Mouse (Mus musculus) midbrain, embryonic 15.5 days (tissue): Measurements from ENCODE around the gene Adgrg6. TPM values are rescaled to one million over a fixed set of nuclear protein-coding genes. Genes with fewer than 3 reads are reported as not detected.

Experiments used
- ATAC-seq: fragments of 200-750 bp; cut with Nextera tagmentation; replicated peaks from 2 replicates; pipeline ENCODE4 v1.8.0; 2017; ENCODE audit warnings: moderate TSS enrichment
- H3K27ac ChIP-seq: fragments of 300-500 bp; sonication (generic); 2 replicates; pipeline ENCODE4 v1.5.1; 2015; ENCODE audit warnings: mild to moderate bottlenecking, inconsistent platforms
- H3K27me3 ChIP-seq: fragments of 300-500 bp; sonication (generic); replicated peaks from 2 replicates; pipeline ENCODE4 v1.6.1; 2015; ENCODE audit warnings: inconsistent platforms
- H3K36me3 ChIP-seq: fragments of 300-500 bp; sonication (generic); replicated peaks from 2 replicates; pipeline ENCODE4 v1.6.1; 2015; ENCODE audit warnings: inconsistent platforms
- H3K4me1 ChIP-seq: fragments of 300-500 bp; sonication (generic); 2 replicates; pipeline ENCODE4 v1.6.1; 2015; ENCODE audit warnings: inconsistent platforms
- H3K4me2 ChIP-seq: fragments of 300-500 bp; sonication (generic); 2 replicates; pipeline ENCODE4 v1.6.1; 2015; ENCODE audit warnings: inconsistent platforms, mild to moderate bottlenecking, moderate library complexity
- H3K4me3 ChIP-seq: fragments of 300-500 bp; sonication (generic); 2 replicates; pipeline ENCODE4 v1.5.1; 2015; ENCODE audit warnings: mild to moderate bottlenecking, inconsistent platforms
- H3K9ac ChIP-seq: fragments of 300-500 bp; sonication (generic); 2 replicates; pipeline ENCODE4 v1.6.1; 2015; ENCODE audit warnings: mild to moderate bottlenecking, inconsistent platforms
- H3K9me3 ChIP-seq: fragments of 300-500 bp; sonication (generic); 2 replicates; pipeline ENCODE4 v1.6.1; 2016; ENCODE audit warnings: inconsistent platforms
- WGBS: fragments of 180-500 bp; shearing (Covaris S2); methylation state at CpG from one replicate; pipeline ENCODE4 v1.1.7; 2015; ENCODE audit warnings: mixed read lengths; 5-methylcytosine and 5-hydroxymethylcytosine counted together
- polyA plus RNA-seq: library from polyadenylated mRNA; unstranded; fragments of >200 nt; fragmentation: Nextera tagmentation; extraction: Ambion mirVana; gene quantifications from 2 replicates; pipeline ENCODE4 v1.2.1, GENCODE M21; 2015

Gene Adgrg6
- polyA plus RNA-seq, 1 experiment from 2014 or later = 1.6 TPM

DNA sequence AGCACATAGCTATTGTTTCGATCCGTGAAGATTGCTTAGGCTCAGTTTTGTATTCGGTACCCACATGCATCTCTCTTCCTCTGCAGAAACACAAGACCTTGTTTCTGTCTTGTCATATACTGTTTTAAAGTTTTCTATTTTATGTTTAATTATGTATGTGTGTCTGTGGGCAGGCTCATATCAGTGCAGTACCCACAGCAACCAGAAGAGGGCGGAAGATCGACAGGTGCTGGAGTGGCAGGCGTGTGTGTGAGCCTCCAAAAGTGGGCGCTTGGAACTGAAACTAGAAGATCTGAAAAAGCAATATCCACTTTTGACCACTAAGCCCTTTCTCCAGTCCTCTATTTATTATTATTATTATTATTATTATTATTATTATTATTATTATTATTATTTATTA lies 95.4 kb downstream of the Adgrg6 start:
- Histone ChIP-seq H3K4me3 (no peak overlapping the region), H3K9me3 (no peaks in the 10 kb centered on the region), H3K27ac (no peak overlapping the region), H3K9ac (no peak overlapping the region), H3K36me3 (no peaks in the 10 kb centered on the region), H3K4me1 (no peaks in the 10 kb centered on the region), H3K4me2 (no peak overlapping the region), H3K27me3 (no peaks in the 10 kb centered on the region)
- 78% methylated on average over 7 of the region's 7 CpGs for WGBS
- no peak for ATAC-seq

DNA sequence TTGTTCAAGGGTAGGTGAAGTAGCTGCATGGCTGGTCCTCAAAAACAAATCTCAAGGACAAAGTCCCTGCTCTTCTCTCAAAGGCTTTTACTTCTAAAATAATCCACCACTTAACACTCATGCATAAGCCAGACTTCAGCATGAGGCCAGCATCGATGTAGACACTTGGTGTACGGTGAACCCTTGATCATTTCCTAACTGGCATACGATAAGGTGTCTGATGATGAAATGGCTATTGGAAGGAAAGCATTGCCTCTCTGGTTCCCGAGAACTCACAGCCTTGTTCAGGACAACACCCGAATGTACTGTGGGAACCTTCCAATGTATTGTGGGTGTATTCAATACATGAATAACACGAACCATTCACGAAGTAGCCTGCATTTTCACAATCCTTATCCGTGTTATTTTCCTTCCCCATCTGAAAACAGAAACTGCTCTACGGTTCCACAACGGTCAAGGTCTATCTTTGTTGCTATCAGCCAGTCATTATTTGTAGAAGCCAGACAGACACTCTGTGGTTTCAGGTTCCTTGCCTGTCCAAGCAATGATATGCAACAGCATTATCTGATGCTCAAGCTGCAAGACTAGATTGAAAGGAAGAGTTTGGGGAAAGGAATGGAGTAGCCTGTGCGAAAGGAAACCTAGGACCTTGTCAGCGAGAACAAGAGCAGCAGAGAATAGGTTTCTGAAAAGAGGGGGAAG lies 99.7 kb downstream of the Adgrg6 start:
- Histone ChIP-seq H3K4me2 (no peak overlapping the region), H3K4me1 (no peaks in the 10 kb centered on the region), H3K9me3 (no peaks in the 10 kb centered on the region), H3K27ac (no peak overlapping the region), H3K27me3 (no peaks in the 10 kb centered on the region), H3K36me3 (no peaks in the 10 kb centered on the region), H3K9ac (no peak overlapping the region), H3K4me3 (no peak overlapping the region)
- no peak for ATAC-seq
- 90% methylated on average over 12 of the region's 12 CpGs for WGBS

DNA sequence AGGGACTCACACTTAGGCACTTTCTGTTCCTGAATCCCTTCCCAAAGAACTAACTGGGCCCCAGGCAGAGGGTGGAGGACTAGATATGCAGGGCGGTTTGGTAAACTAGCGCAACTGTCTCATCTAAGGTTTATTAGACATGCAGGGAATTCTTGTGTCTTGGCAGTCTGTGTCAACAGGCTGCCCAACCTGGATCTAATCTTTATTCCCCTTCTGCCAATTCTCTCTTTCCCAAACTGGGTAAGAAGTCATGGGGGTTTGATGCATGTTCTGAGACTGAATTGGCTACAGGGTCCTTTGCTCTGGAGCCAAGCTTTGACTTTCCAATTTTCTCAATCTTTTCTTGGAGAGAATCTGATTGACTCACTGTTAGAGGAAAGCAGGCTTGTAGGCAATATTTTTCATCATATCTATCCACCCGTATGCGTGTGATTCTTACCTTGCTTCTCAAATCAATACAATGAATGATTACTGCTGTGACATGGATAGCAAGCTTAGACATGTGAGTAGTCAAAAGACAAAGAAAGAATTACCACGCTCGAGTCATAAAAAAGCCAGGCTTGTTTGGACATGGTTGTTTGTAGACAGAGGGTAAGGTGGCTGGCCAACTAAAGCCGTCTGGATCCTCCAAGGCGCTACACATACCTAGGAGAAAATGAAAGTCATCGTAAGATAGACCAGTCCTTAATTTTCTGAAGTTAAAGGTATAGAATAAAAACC lies 104.4 kb downstream of the Adgrg6 start:
- H3K9me3 ChIP-seq = no peaks in the 10 kb centered on the region
- WGBS = 93% methylated on average over 9 of the region's 9 CpGs
- no peak overlapping the region for H3K4me3 ChIP-seq
- ATAC-seq = no peak
- H3K27ac ChIP-seq = no peak overlapping the region
- no peaks in the 10 kb centered on the region for H3K36me3 ChIP-seq
- no peaks in the 10 kb centered on the region for H3K27me3 ChIP-seq
- no peak overlapping the region for H3K9ac ChIP-seq
- H3K4me1 ChIP-seq = no peaks in the 10 kb centered on the region
- no peak overlapping the region for H3K4me2 ChIP-seq

DNA sequence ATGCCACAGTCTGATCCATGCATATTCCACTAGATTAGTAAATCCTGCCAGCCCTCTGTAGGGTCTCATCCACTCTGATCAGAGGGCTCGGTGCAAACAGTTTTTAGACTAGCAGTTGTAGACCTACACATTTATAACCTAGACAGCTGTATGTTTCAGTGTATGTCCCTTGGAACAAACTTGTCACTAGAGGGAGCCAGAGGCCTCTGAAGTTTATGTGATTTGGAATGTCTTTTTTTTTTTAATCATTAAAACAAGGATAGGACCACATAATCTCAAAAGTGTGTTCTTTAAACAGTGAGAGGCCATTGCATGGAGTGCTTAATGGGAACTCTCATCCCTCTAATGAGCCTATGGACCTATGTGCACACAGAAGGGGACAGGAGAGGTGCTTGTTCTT lies 141.4 kb downstream of the Adgrg6 start:
- Histone ChIP-seq H3K27ac (no peak overlapping the region), H3K4me3 (no peak overlapping the region), H3K9ac (no peak overlapping the region), H3K27me3 (no peaks in the 10 kb centered on the region), H3K36me3 (no peaks in the 10 kb centered on the region), H3K9me3 (peaks cover 14% of the 10 kb centered on the region; the same call in 1 of the 2 replicates), H3K4me2 (no peak overlapping the region), H3K4me1 (no peaks in the 10 kb centered on the region)
- WGBS = 80% methylated on average over 1 of the region's 1 CpGs
- no peak for ATAC-seq

DNA sequence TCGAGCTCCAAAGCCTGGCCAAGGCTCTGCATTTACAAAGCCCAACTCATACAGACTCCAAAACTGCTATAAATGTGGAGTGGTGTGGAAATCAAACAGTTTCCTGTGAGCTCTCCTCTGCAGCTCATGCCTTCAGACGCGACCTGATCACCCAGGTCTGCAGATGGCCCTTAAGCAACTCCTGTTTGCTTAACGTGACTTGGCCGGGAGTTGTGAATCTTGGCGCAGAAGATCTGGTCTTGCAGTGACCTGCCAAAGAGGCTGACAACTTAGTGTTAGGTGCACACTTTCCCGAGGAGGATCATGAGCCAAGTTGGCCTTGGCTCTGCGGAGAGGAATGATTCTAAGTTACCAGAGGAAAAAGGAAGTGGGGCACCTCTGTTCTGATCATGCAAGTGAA lies 143.7 kb downstream of the Adgrg6 start:
- ATAC-seq = no peak
- no peaks in the 10 kb centered on the region for H3K4me1 ChIP-seq
- no peaks in the 10 kb centered on the region for H3K27me3 ChIP-seq
- 0 out of 2 replicates have a peak, but pooled peaks cover 4% of the 10 kb centered on the region for H3K9me3 ChIP-seq
- no peaks in the 10 kb centered on the region for H3K36me3 ChIP-seq
- H3K27ac ChIP-seq = no peak overlapping the region
- WGBS = 87% methylated on average over 8 of the region's 8 CpGs
- H3K4me3 ChIP-seq = no peak overlapping the region
- no peak overlapping the region for H3K9ac ChIP-seq
- H3K4me2 ChIP-seq = no peak overlapping the region

DNA sequence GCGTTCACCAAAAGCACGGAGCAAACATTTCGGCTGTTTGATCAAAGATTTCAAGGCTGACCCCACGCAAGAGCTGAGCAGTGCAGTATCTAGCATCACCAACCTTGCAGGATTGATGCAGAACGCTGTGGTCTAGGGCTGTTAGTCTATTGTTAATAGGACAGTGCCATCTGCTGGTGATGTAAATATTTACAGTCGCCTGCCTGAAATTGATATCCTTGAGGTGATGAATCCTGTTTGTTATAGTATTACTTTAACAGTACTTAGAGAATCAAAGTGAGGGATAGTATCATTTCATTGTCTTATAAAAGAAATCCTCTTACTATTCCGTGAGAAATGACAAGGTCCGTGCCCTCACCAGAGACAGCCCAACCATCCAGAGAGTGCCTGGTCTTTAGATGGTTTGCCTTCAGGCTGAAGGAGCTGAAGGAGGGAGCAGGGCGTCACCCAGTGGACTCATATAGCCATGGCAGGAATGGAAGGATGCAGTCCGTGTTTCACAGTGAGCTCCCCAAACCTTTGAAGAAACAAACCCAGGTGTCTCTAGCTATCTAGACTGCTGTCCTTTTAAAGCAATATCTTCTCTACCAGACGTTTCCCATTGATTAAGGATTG lies 154.3 kb downstream of the Adgrg6 start:
- Histone ChIP-seq H3K9ac (no peak overlapping the region), H3K4me3 (no peak overlapping the region), H3K36me3 (no peaks in the 10 kb centered on the region), H3K4me1 (no peaks in the 10 kb centered on the region), H3K27me3 (no peaks in the 10 kb centered on the region), H3K4me2 (no peak overlapping the region), H3K27ac (no peak overlapping the region), H3K9me3 (no peaks in the 10 kb centered on the region)
- 10% methylated on average over 11 of the region's 11 CpGs for WGBS
- peak; percentile 99 for ATAC-seq

DNA sequence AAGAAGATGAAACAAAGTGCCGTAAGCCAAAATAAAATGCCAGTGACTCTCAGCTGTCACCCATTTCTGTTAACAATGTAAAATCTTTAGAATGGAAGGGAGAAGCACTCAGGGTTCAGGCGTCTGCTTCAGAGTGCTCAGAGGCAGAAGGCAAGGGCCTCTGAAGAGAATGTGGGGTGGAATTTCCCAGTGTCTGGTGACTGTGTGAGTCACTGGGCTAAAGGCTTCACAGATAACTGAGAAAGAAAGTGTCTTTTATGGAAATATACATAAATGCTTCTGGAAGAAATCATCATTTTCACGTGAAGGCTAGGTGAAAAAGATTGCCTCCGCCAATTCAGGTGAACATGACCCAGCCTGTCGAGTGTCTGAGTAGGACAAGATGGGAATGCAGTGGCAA lies 159.9 kb downstream of the Adgrg6 start:
- no peaks in the 10 kb centered on the region for H3K4me1 ChIP-seq
- no peak overlapping the region for H3K4me3 ChIP-seq
- H3K4me2 ChIP-seq = no peak overlapping the region
- H3K9me3 ChIP-seq = no peaks in the 10 kb centered on the region
- no peak for ATAC-seq
- WGBS = 90% methylated on average over 5 of the region's 5 CpGs
- no peaks in the 10 kb centered on the region for H3K36me3 ChIP-seq
- no peak overlapping the region for H3K27ac ChIP-seq
- no peaks in the 10 kb centered on the region for H3K27me3 ChIP-seq
- no peak overlapping the region for H3K9ac ChIP-seq

DNA sequence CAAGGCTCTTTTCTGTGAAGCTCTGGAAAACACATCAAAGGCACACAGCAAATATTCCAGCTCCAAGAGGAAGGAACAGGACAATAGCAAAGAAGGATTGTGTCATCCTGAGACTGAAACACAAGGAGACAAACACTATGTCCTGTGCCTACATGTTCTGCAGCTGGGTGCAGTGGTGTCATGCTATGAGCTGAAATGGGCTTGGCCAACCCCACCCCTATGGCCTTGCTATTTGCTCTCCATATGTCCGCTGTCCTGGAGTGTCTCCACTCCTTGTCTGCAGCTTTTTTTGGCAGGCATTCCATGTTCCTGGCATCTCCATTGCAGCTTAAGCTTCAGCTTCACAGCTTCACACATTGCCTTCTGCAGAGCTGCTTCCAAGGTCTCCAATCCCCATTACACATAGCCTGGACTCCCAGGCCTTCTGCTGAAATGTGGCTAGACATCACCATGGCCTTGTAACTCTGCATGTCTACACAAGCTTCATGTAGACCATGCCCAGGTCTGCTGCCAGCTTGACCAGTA lies 180.3 kb downstream of the Adgrg6 start:
- Histone ChIP-seq H3K27ac (no peak overlapping the region), H3K4me3 (no peak overlapping the region), H3K9ac (no peak overlapping the region), H3K4me2 (no peak overlapping the region), H3K9me3 (no peaks in the 10 kb centered on the region), H3K4me1 (no peaks in the 10 kb centered on the region), H3K27me3 (no peaks in the 10 kb centered on the region), H3K36me3 (no peaks in the 10 kb centered on the region)
- WGBS = 91% methylated on average over 1 of the region's 1 CpGs
- no peak for ATAC-seq

DNA sequence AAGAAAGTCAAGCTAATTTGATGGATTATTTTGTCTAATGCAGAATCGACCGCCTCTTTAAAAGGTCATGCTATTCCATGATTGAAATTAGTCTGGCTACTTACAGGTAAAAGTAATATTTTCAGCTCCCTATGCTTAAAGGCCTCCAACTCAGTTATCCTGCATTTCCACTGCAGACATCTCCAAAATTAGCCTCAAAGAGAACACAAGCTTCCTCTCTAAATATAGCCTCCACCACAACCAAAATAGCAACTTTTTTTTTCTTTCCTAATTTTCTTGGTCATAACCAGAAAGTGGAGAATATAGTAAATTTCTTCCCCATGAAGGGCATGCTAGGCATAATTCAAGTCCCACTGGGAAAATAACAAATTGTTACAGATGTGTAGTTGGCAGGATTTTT lies 182.2 kb downstream of the Adgrg6 start:
- H3K9ac ChIP-seq = no peak overlapping the region

DNA sequence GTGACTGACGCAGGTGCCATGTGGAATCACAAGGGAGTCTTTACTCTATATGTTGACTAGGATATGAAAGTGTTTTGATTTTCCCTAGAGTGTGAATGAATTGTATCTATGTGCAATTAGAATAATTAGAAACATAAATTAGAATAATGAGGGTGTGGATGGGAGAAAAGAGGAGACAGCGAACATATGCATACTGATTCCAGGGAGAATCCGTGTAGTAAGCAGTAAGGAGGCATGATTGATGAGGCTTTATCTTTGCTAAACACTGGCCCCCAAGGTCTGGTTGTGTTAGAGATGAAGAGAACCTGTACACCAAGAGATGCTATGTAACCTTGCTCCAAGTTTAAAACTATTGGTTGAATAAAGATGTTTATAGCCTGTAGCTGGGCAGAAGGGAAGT lies 187.2 kb downstream of the Adgrg6 start:
- 72% methylated on average over 3 of the region's 3 CpGs for WGBS
- Histone ChIP-seq H3K27me3 (no peaks in the 10 kb centered on the region), H3K27ac (no peak overlapping the region), H3K36me3 (no peaks in the 10 kb centered on the region), H3K9ac (no peak overlapping the region), H3K4me3 (no peak overlapping the region), H3K4me1 (no peaks in the 10 kb centered on the region), H3K4me2 (no peak overlapping the region), H3K9me3 (no peaks in the 10 kb centered on the region)
- ATAC-seq = no peak

More for the DNA sequence above, 182.2 kb downstream of the Adgrg6 start:
- Histone ChIP-seq H3K4me3 (no peak overlapping the region), H3K9me3 (no peaks in the 10 kb centered on the region), H3K4me1 (no peaks in the 10 kb centered on the region), H3K27ac (no peak overlapping the region), H3K36me3 (no peaks in the 10 kb centered on the region), H3K27me3 (no peaks in the 10 kb centered on the region), H3K4me2 (no peak overlapping the region)
- ATAC-seq = no peak
- 95% methylated on average over 2 of the region's 2 CpGs for WGBS
